Mouse (Mus musculus): ENCODE results near the gene Tmtc2. TPM values are rescaled to one million over a fixed set of nuclear protein-coding genes. Genes with fewer than 3 reads are reported as not detected.

Gene Tmtc2
- polyA plus RNA-seq, 1 experiment from 2014 or later: 9.6 TPM

GRCm38 (mm10) chr10:105399316-105399715 lies 174.9 kb downstream of the Tmtc2 start:
- Histone ChIP-seq H3K4me2 (replicated peaks; ENCODE audit: low read depth, low read length) (no peak overlapping the region), H3K36me3 (ENCODE audit: control insufficient read depth, insufficient read depth, low read length) (no peaks in the 10 kb centered on the region), H3K4me3 (ENCODE audit: low read length) (no peak overlapping the region), H3K27ac (ENCODE audit: low read depth, low read length) (no peak overlapping the region), H3K4me1 (ENCODE audit: control insufficient read depth, insufficient read depth, low read length) (no peaks in the 10 kb centered on the region), H3K9ac (ENCODE audit: low read depth, low read length) (no peak overlapping the region), H3K27me3 (ENCODE audit: control insufficient read depth, insufficient read depth, low read length) (no peaks in the 10 kb centered on the region), H3K9me3 (ENCODE audit: control insufficient read depth, low read length) (no peaks in the 10 kb centered on the region)
- 69% methylated on average over 5 of the region's 5 CpGs for WGBS
- no peak for ATAC-seq (ENCODE audit: low FRiP score, low TSS enrichment)

- Histone ChIP-seq H3K4me1 (ENCODE audit: control insufficient read depth, insufficient read depth, low read length) (0 out of 2 replicates have a peak, but pooled peaks cover 7% of the 10 kb centered on the region), H3K9ac (ENCODE audit: low read depth, low read length) (no peak overlapping the region), H3K36me3 (ENCODE audit: control insufficient read depth, insufficient read depth, low read length) (no peaks in the 10 kb centered on the region), H3K27ac (ENCODE audit: low read depth, low read length) (no peak overlapping the region), H3K9me3 (ENCODE audit: control insufficient read depth, low read length) (no peaks in the 10 kb centered on the region), H3K27me3 (ENCODE audit: control insufficient read depth, insufficient read depth, low read length) (no peaks in the 10 kb centered on the region), H3K4me2 (replicated peaks; ENCODE audit: low read depth, low read length) (no peak overlapping the region), H3K4me3 (ENCODE audit: low read length) (no peak overlapping the region)
- no peak for ATAC-seq (ENCODE audit: low FRiP score, low TSS enrichment)
- WGBS: 73% methylated on average over 4 of the region's 4 CpGs
Measured at GRCm38 (mm10) chr10:105384065-105384464, 190.2 kb downstream of the Tmtc2 start.

GRCm38 (mm10) chr10:105381705-105382104 lies 192.5 kb downstream of the Tmtc2 start:
- Histone ChIP-seq H3K9ac (ENCODE audit: low read depth, low read length) (no peak overlapping the region), H3K4me2 (replicated peaks; ENCODE audit: low read depth, low read length) (no peak overlapping the region), H3K27me3 (ENCODE audit: control insufficient read depth, insufficient read depth, low read length) (no peaks in the 10 kb centered on the region), H3K36me3 (ENCODE audit: control insufficient read depth, insufficient read depth, low read length) (no peaks in the 10 kb centered on the region), H3K4me3 (ENCODE audit: low read length) (no peak overlapping the region), H3K4me1 (ENCODE audit: control insufficient read depth, insufficient read depth, low read length) (0 out of 2 replicates have a peak, but pooled peaks cover 7% of the 10 kb centered on the region), H3K9me3 (ENCODE audit: control insufficient read depth, low read length) (no peaks in the 10 kb centered on the region), H3K27ac (ENCODE audit: low read depth, low read length) (no peak overlapping the region)
- no peak for ATAC-seq (ENCODE audit: low FRiP score, low TSS enrichment)
- WGBS: 90% methylated on average over 1 of the region's 1 CpGs

- ATAC-seq (ENCODE audit: low FRiP score, low TSS enrichment): no peak
- no peak overlapping the region for H3K9ac ChIP-seq (ENCODE audit: low read depth, low read length)
- no peaks in the 10 kb centered on the region for H3K27me3 ChIP-seq (ENCODE audit: control insufficient read depth, insufficient read depth, low read length)
- no peaks in the 10 kb centered on the region for H3K36me3 ChIP-seq (ENCODE audit: control insufficient read depth, insufficient read depth, low read length)
- no peaks in the 10 kb centered on the region for H3K9me3 ChIP-seq (ENCODE audit: control insufficient read depth, low read length)
- 57% methylated on average over 5 of the region's 5 CpGs for WGBS
- H3K4me2 ChIP-seq (replicated peaks; ENCODE audit: low read depth, low read length): no peak overlapping the region
- H3K27ac ChIP-seq (ENCODE audit: low read depth, low read length): no peak overlapping the region
- no peak overlapping the region for H3K4me3 ChIP-seq (ENCODE audit: low read length)
- 0 out of 2 replicates have a peak, but pooled peaks cover 7% of the 10 kb centered on the region for H3K4me1 ChIP-seq (ENCODE audit: control insufficient read depth, insufficient read depth, low read length)
Measured at GRCm38 (mm10) chr10:105381202-105381601, 193.0 kb downstream of the Tmtc2 start.

DNA sequence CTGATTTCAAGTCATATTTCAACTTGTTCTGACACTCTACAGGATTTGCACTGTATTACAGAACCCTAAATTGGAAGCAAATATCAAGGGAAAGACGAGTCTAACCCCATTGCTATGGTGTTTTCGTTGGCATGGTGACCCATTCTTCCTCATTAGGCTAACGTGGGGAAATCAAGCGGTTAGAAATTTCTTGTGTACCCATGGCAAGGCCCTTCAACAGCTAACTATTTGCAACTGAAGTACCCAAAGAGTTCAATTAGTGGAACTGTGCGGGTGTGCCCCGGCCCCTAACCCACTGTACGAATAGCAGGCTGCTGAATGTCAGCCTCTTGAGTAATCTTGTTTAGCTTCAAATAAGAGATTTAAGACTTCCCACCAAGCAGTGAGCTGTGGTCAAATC lies 193.7 kb downstream of the Tmtc2 start:
- H3K4me2 ChIP-seq (replicated peaks; ENCODE audit: low read depth, low read length): no peak overlapping the region
- ATAC-seq (ENCODE audit: low FRiP score, low TSS enrichment): peak; percentile 39; the same call in 1 of the 2 replicates
- H3K9me3 ChIP-seq (ENCODE audit: control insufficient read depth, low read length): no peaks in the 10 kb centered on the region
- H3K9ac ChIP-seq (ENCODE audit: low read depth, low read length): no peak overlapping the region
- 0 out of 2 replicates have a peak, but pooled peaks cover 7% of the 10 kb centered on the region for H3K4me1 ChIP-seq (ENCODE audit: control insufficient read depth, insufficient read depth, low read length)
- 42% methylated on average over 7 of the region's 7 CpGs for WGBS
- H3K36me3 ChIP-seq (ENCODE audit: control insufficient read depth, insufficient read depth, low read length): no peaks in the 10 kb centered on the region
- H3K27me3 ChIP-seq (ENCODE audit: control insufficient read depth, insufficient read depth, low read length): no peaks in the 10 kb centered on the region
- no peak overlapping the region for H3K4me3 ChIP-seq (ENCODE audit: low read length)
- H3K27ac ChIP-seq (ENCODE audit: low read depth, low read length): no peak overlapping the region

- no peak overlapping the region for H3K4me2 ChIP-seq (replicated peaks; ENCODE audit: low read depth, low read length)
- 97% methylated on average over 2 of the region's 2 CpGs for WGBS
- no peak overlapping the region for H3K9ac ChIP-seq (ENCODE audit: low read depth, low read length)
- 0 out of 2 replicates have a peak, but pooled peaks cover 7% of the 10 kb centered on the region for H3K4me1 ChIP-seq (ENCODE audit: control insufficient read depth, insufficient read depth, low read length)
- peaks cover 6% of the 10 kb centered on the region for H3K9me3 ChIP-seq (ENCODE audit: control insufficient read depth, low read length)
- H3K36me3 ChIP-seq (ENCODE audit: control insufficient read depth, insufficient read depth, low read length): no peaks in the 10 kb centered on the region
- ATAC-seq (ENCODE audit: low FRiP score, low TSS enrichment): no peak
- H3K27ac ChIP-seq (ENCODE audit: low read depth, low read length): no peak overlapping the region
- no peak overlapping the region for H3K4me3 ChIP-seq (ENCODE audit: low read length)
- no peaks in the 10 kb centered on the region for H3K27me3 ChIP-seq (ENCODE audit: control insufficient read depth, insufficient read depth, low read length)
Measured at GRCm38 (mm10) chr10:105377711-105378110, 196.5 kb downstream of the Tmtc2 start.

DNA sequence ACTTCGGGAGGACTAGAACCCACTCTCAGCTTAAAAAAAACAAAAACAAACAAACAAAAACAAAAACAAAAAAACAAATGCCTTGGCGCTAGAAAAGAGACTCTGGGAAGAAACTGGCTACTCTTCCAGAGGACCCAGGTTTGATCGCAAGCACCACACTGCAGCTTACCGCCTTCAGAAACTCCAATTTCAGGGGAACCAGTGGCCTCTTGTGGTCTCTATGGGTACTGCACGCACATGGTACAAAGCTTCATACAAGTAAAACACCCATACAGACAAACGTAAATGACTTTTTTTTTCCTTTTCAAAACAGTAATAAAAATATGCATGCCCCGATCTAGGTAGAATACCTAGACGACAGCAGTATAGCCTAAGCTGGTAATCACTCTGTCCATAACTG lies 201.0 kb downstream of the Tmtc2 start:
- 93% methylated on average over 8 of the region's 8 CpGs for WGBS
- H3K4me1 ChIP-seq (ENCODE audit: control insufficient read depth, insufficient read depth, low read length): no peaks in the 10 kb centered on the region
- no peak overlapping the region for H3K27ac ChIP-seq (ENCODE audit: low read depth, low read length)

DNA sequence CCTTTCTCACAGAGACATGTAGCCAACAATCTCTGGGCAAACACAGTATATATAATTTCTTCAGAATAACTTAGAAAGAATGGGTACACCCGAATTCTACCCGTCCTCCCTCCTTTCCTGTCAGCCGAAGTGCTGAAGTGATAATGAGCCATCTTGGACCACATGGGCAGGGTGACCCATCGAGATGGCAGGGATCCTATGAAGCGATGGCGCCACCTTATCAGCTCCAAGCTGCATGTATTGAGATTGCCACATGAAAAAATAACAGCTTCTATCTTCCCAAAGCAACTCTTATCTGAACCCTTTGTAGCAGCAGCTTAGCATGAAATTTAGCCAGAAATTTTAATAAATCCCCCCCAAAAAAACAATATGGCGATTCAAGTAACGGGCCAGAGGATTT lies 206.0 kb downstream of the Tmtc2 start:
- Histone ChIP-seq H3K9ac (ENCODE audit: low read depth, low read length) (no peak overlapping the region), H3K4me3 (ENCODE audit: low read length) (no peak overlapping the region), H3K4me1 (ENCODE audit: control insufficient read depth, insufficient read depth, low read length) (no peaks in the 10 kb centered on the region), H3K27me3 (ENCODE audit: control insufficient read depth, insufficient read depth, low read length) (no peaks in the 10 kb centered on the region), H3K4me2 (replicated peaks; ENCODE audit: low read depth, low read length) (no peak overlapping the region), H3K36me3 (ENCODE audit: control insufficient read depth, insufficient read depth, low read length) (no peaks in the 10 kb centered on the region), H3K27ac (ENCODE audit: low read depth, low read length) (no peak overlapping the region), H3K9me3 (ENCODE audit: control insufficient read depth, low read length) (peaks cover 3% of the 10 kb centered on the region)
- ATAC-seq (ENCODE audit: low FRiP score, low TSS enrichment): no peak
- WGBS: 91% methylated on average over 8 of the region's 8 CpGs

More for the DNA sequence above, 201.0 kb downstream of the Tmtc2 start:
- Histone ChIP-seq H3K27me3 (ENCODE audit: control insufficient read depth, insufficient read depth, low read length) (no peaks in the 10 kb centered on the region), H3K9ac (ENCODE audit: low read depth, low read length) (no peak overlapping the region), H3K9me3 (ENCODE audit: control insufficient read depth, low read length) (peaks cover 6% of the 10 kb centered on the region), H3K4me3 (ENCODE audit: low read length) (no peak overlapping the region), H3K4me2 (replicated peaks; ENCODE audit: low read depth, low read length) (no peak overlapping the region), H3K36me3 (ENCODE audit: control insufficient read depth, insufficient read depth, low read length) (no peaks in the 10 kb centered on the region)
- no peak for ATAC-seq (ENCODE audit: low FRiP score, low TSS enrichment)

GRCm38 (mm10) chr10:105364480-105364879 lies 209.8 kb downstream of the Tmtc2 start:
- no peak overlapping the region for H3K9ac ChIP-seq (ENCODE audit: low read depth, low read length)
- H3K27ac ChIP-seq (ENCODE audit: low read depth, low read length): no peak overlapping the region
- H3K36me3 ChIP-seq (ENCODE audit: control insufficient read depth, insufficient read depth, low read length): no peaks in the 10 kb centered on the region
- H3K4me1 ChIP-seq (ENCODE audit: control insufficient read depth, insufficient read depth, low read length): no peaks in the 10 kb centered on the region
- H3K4me2 ChIP-seq (replicated peaks; ENCODE audit: low read depth, low read length): no peak overlapping the region
- H3K4me3 ChIP-seq (ENCODE audit: low read length): no peak overlapping the region
- H3K9me3 ChIP-seq (ENCODE audit: control insufficient read depth, low read length): no peaks in the 10 kb centered on the region
- WGBS: 78% methylated on average over 3 of the region's 3 CpGs
- ATAC-seq (ENCODE audit: low FRiP score, low TSS enrichment): no peak
- H3K27me3 ChIP-seq (ENCODE audit: control insufficient read depth, insufficient read depth, low read length): no peaks in the 10 kb centered on the region
